Mouse (Mus musculus) embryonic facial prominence, embryonic 13.5 days (tissue): ENCODE measurements around the gene Runx1. TPM values are rescaled to one million over a fixed set of nuclear protein-coding genes. Genes with fewer than 3 reads are reported as not detected.

Experiments
- ATAC-seq: fragments of 200-750 bp; cut with Nextera tagmentation; 2 replicates; pipeline ENCODE4 v1.8.0; 2017; ENCODE audit warnings: low read depth; ENCODE audit not compliant: insufficient number of reproducible peaks, insufficient read depth, low FRiP score, low TSS enrichment
- H3K27ac ChIP-seq: fragments of 300-500 bp; sonication (generic); 2 replicates; pipeline ENCODE4 v1.5.1; 2015; ENCODE audit warnings: moderate library complexity, mild to moderate bottlenecking, inconsistent platforms
- H3K27me3 ChIP-seq: fragments of 300-500 bp; sonication (generic); 2 replicates; pipeline ENCODE4 v1.6.1; 2015; ENCODE audit warnings: mild to moderate bottlenecking, inconsistent platforms
- H3K36me3 ChIP-seq: fragments of 300-500 bp; sonication (generic); 2 replicates; pipeline ENCODE4 v1.6.1; 2015; ENCODE audit warnings: mild to moderate bottlenecking, inconsistent platforms
- H3K4me1 ChIP-seq: fragments of 300-500 bp; sonication (generic); 2 replicates; pipeline ENCODE4 v1.6.1; 2015; ENCODE audit warnings: inconsistent platforms
- H3K4me2 ChIP-seq: fragments of 300-500 bp; sonication (generic); 2 replicates; pipeline ENCODE4 v1.6.1; 2015; ENCODE audit warnings: moderate library complexity, mild to moderate bottlenecking, inconsistent platforms
- H3K4me3 ChIP-seq: fragments of 300-500 bp; sonication (generic); 2 replicates; pipeline ENCODE4 v1.5.1; 2015; ENCODE audit warnings: mild to moderate bottlenecking, inconsistent platforms
- H3K9ac ChIP-seq: fragments of 300-500 bp; sonication (generic); 2 replicates; pipeline ENCODE4 v1.6.1; 2015; ENCODE audit warnings: mild to moderate bottlenecking, inconsistent platforms
- H3K9me3 ChIP-seq: fragments of 300-500 bp; sonication (generic); 2 replicates; pipeline ENCODE4 v1.6.1; 2016; ENCODE audit warnings: inconsistent platforms
- WGBS: fragments of 180-500 bp; shearing (Covaris S2); methylation state at CpG from one replicate; pipeline ENCODE4 v1.1.7; 2015; ENCODE audit warnings: mixed read lengths; 5-methylcytosine and 5-hydroxymethylcytosine counted together
- polyA plus RNA-seq: library from polyadenylated mRNA; unstranded; fragments of >200 nt; fragmentation: Nextera tagmentation; extraction: Ambion mirVana; gene quantifications from 2 replicates; pipeline ENCODE4 v1.2.1, GENCODE M21; 2015

Gene Runx1
- polyA plus RNA-seq, 1 experiment from 2014 or later = 19.3 TPM

DNA sequence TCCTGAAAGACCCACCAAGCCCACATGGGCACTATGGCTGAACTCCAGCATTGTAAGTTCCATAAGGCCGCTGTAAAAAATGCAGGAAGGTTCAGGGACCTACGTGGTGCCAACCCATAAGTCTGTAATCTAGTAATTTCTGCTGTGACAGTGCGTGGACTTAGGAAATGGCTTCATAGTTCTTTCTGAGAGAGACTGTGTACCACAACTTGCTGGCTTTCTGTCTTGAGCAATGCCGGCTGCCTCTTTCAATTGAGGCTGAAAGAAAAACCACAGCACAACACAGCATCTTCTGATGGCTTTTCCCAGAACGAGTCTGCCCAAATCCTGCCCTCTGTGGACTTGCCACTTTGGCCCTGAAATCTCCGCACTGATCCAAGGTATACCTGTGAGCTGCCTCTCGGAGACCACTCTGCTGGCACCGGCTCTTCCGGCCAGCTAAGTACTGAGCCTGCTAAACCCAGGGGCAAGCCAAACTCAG is 1.2 kb downstream of the Runx1 start:
- 83% methylated on average over 9 of the region's 9 CpGs for WGBS
- Histone ChIP-seq H3K4me3 (no peak overlapping the region), H3K27ac (0 out of 2 replicates have a peak overlapping the region, but pooled peaks have one; percentile 3), H3K4me2 (no peak overlapping the region), H3K4me1 (peaks cover 50% of the 10 kb centered on the region), H3K9me3 (no peaks in the 10 kb centered on the region), H3K27me3 (no peaks in the 10 kb centered on the region), H3K36me3 (no peaks in the 10 kb centered on the region), H3K9ac (no peak overlapping the region)
- no peak for ATAC-seq

DNA sequence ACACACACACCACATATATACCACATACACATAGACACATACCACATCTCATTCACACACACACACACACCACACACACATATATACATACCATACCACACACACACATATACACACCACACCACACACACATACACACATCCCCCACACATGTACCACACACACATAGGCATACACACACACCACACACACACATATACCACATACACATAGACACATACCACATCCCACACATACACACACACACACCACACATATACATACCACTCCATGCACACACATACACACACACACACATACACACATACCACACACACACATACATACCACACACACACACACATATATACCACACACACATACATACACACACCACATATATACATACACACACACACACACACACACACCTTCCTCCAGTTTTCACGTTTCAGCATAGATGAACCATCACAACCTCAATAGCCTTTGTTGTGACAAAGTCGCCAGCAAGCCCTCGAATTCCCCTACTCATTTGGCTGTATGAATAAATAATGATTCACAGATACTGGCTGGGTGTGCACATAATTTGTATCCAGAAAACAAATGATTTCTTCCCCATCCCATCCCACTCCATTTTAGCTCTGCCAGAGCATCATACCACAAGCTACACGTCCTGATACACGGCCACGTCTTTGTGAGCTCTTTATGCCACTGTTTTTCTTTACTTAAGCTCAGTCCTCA is 1.8 kb downstream of the Runx1 start:
- H3K9ac ChIP-seq = no peak overlapping the region

DNA sequence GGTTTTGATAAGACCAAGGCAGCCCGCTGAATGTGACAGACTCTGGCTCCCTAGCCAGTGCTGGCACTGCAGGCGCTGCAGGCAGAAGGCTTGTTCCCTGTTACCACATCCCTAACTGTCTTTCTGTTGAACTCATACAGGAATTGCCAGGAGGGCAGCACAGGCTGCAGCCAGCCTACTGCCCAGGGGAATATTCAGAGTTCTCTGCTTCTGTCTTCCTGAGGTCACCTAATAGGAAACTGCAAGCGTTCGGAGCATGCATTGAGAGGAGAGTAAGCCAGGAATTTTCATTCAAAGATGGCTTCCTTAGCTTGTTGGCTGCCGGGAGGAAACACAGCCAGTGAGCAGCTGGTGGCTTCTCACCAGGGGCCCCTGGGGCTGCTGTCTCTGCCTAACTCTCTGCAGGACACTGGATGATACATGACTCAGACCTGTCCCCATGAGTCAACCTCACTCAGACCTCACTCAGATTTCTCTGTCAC is 2.5 kb downstream of the Runx1 start:
- H3K27ac ChIP-seq = no peak overlapping the region

More for the DNA sequence above, 1.8 kb downstream of the Runx1 start:
- Histone ChIP-seq H3K4me1 (peaks cover 50% of the 10 kb centered on the region), H3K27ac (0 out of 2 replicates have a peak overlapping the region, but pooled peaks have one; percentile 3), H3K4me3 (no peak overlapping the region), H3K36me3 (no peaks in the 10 kb centered on the region), H3K9me3 (no peaks in the 10 kb centered on the region), H3K27me3 (no peaks in the 10 kb centered on the region), H3K4me2 (no peak overlapping the region)
- 78% methylated on average over 6 of the region's 6 CpGs for WGBS
- peak; percentile 53; the same call in 1 of the 2 replicates for ATAC-seq

DNA sequence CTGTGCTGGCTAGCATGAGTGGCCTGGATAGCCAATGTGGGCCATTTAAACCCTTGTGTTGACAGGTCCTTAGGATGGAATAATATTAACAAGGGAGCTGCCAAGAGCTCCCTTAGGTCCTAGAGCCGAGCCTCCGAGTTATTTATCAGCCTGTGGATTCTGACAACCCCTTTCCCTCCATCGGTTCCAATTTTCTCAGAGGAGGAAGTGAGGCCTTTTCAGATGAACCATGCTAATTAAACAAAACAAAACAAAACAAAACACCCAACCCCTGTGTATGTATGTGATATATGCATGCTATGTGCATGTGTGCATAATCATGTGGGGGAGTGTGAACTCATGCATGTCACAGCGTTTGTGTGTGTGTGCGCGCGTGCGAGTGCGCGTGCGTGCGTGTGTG is 3.3 kb downstream of the Runx1 start:
- WGBS = 86% methylated on average over 12 of the region's 12 CpGs
- peak overlapping the region; percentile 5; the same call in 1 of the 2 replicates for H3K27ac ChIP-seq
- H3K4me3 ChIP-seq = no peak overlapping the region

More for the DNA sequence above, 2.5 kb downstream of the Runx1 start:
- WGBS = 33% methylated on average over 5 of the region's 5 CpGs
- Histone ChIP-seq H3K27me3 (no peaks in the 10 kb centered on the region), H3K4me1 (peaks cover 45% of the 10 kb centered on the region), H3K36me3 (no peaks in the 10 kb centered on the region), H3K4me2 (no peak overlapping the region), H3K9ac (no peak overlapping the region), H3K9me3 (no peaks in the 10 kb centered on the region), H3K4me3 (no peak overlapping the region)
- ATAC-seq = no peak

DNA sequence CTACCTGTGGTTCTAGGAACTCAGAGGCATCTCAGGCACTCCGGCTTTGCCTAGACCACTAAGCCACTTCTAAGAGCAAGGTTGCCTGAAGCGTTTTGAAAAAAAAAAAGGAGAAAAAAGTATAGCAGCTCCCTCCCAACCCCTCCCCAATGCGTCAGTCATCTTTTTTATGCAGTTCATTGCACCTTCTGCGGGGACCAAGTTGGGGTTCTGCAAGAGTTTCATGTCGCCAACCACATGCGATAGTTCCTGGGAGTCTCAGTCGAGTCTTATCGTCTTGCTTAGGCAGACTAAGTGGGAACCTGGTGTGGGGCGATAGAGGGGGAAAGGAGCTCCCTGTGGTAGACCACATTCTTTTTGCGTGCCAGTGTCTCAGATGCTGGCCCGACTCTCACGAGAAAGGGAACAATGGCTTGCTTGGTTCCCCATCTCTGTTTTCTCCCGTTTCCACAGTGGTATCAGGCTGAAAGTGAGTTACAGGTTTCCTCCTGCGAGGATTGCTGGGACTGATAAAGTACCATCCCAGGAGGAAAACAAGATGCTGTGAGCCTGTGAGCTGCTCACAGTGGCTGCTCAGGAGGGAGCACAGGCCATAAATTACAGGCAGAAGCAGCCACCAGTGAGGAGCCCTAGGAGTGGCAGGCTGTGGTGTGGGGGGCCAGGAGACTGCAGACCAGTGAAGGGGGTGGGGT is 3.9 kb downstream of the Runx1 start:
- H3K4me1 ChIP-seq = peaks cover 34% of the 10 kb centered on the region
- no peaks in the 10 kb centered on the region for H3K36me3 ChIP-seq
- H3K4me2 ChIP-seq = no peak overlapping the region
- 41% methylated on average over 14 of the region's 14 CpGs for WGBS
- no peak overlapping the region for H3K4me3 ChIP-seq
- H3K9ac ChIP-seq = no peak overlapping the region
- peak overlapping the region; percentile 5; the same call in 1 of the 2 replicates for H3K27ac ChIP-seq
- no peaks in the 10 kb centered on the region for H3K9me3 ChIP-seq
- H3K27me3 ChIP-seq = no peaks in the 10 kb centered on the region
- ATAC-seq = no peak

More for the DNA sequence above, 3.3 kb downstream of the Runx1 start:
- Histone ChIP-seq H3K4me1 (peaks cover 38% of the 10 kb centered on the region), H3K4me2 (no peak overlapping the region), H3K27me3 (no peaks in the 10 kb centered on the region), H3K9ac (no peak overlapping the region), H3K9me3 (no peaks in the 10 kb centered on the region), H3K36me3 (no peaks in the 10 kb centered on the region)
- no peak for ATAC-seq

DNA sequence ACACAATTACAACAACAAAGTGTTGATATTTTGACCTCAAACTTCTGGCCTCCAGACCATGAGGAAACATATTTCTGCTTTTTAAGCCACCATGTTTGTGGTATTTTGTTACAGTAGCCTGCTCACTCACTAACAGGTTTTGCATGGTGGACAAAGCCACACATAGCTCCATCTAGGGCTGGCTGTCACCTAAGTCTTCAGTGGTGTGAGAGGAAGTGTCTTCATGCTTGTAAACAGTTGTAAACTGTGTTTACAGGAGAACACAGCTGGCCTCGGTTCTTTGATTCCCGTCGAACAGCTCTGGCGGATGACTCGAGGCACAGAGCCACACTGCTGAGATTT is 4.4 kb downstream of the Runx1 start:
- Histone ChIP-seq H3K27ac (no peak overlapping the region), H3K4me3 (no peak overlapping the region), H3K27me3 (no peaks in the 10 kb centered on the region), H3K4me1 (peaks cover 33% of the 10 kb centered on the region), H3K9me3 (no peaks in the 10 kb centered on the region), H3K4me2 (no peak overlapping the region), H3K36me3 (no peaks in the 10 kb centered on the region), H3K9ac (no peak overlapping the region)
- WGBS = 53% methylated on average over 5 of the region's 5 CpGs
- ATAC-seq = no peak

DNA sequence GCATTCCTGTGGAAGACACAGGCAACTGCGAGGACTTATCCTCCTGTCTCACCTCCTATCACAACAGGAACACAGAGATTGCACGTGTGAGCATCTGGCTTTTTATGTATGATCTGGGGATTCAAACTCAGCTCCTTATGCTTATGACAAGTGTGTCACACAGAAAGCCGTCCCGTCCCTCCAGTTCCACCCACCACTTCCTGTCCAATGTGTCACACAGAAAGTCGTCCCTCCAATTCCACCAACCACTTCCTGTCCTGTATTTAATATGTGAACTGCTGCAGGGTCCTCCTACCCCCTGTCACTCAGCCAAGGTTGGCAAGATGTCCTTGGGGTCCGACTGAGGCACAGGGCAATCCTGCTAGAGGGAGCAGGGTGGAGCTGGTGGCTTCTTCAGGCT is 5.5 kb downstream of the Runx1 start:
- WGBS = 78% methylated on average over 6 of the region's 6 CpGs

DNA sequence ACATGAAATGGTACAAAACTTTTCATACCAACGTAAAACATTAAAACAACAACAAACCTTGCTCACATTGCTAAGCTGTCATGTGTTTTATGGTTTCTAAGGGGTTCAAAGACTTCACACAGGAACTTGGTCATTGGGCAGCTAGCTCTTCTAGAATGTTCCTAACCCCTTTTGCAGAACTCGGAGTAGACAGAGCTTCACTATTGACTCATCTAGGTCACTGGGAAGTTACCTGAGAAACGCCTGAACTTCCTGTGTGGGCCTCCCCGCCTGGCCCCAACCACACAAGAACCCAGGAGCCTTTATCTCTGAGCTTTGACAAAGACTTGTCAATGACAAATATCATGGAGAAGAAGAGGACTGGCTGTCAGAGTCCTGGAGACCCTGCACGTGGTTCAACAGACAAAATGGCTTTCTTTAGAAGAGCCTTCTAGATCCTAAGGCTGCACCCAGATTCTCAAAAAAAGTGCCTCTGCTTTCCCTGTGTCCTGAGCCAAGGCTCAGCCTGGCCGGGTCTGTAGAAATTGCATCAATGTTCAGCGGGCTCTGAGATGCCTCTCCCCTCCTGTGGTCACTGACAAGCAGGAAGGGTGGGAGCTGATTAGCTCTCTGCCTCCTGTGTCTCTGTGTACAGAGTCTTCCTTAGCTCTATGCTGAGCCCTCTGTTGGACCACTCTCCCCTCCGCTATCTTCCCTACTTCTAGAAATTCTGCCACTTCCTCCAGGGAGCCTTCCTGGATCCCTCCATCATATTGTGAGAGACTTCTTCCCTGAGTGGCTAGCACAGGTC is 7.3 kb downstream of the Runx1 start:
- no peak for ATAC-seq
- Histone ChIP-seq H3K36me3 (no peaks in the 10 kb centered on the region), H3K27ac (no peak overlapping the region), H3K4me2 (no peak overlapping the region), H3K4me1 (peaks cover 25% of the 10 kb centered on the region), H3K9ac (no peak overlapping the region), H3K9me3 (no peaks in the 10 kb centered on the region), H3K4me3 (no peak overlapping the region), H3K27me3 (no peaks in the 10 kb centered on the region)
- WGBS = 83% methylated on average over 8 of the region's 8 CpGs

More for the DNA sequence above, 5.5 kb downstream of the Runx1 start:
- Histone ChIP-seq H3K4me3 (no peak overlapping the region), H3K9me3 (no peaks in the 10 kb centered on the region), H3K27me3 (no peaks in the 10 kb centered on the region), H3K4me2 (no peak overlapping the region), H3K27ac (no peak overlapping the region), H3K4me1 (peaks cover 30% of the 10 kb centered on the region), H3K9ac (no peak overlapping the region), H3K36me3 (no peaks in the 10 kb centered on the region)
- ATAC-seq = no peak

DNA sequence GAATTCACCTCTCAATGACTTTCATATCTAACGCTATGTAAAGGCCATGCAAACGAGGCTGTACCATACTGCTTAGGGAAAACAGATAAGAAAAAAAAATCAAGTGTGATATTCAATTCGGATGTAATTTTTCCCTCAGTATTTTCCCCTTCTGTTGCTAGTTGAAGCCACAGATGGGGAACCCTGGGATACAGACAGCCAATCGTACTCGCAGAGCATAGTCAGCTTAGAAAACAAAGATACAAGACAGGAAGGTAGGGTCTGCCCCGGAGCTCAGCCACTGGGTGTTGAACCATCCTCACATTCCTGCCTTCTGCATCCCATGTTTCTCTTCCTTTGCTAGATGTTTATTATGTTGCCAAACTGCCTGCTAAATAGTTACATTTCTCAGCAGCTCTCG is 9.9 kb downstream of the Runx1 start:
- no peak overlapping the region for H3K27ac ChIP-seq
- WGBS = 84% methylated on average over 7 of the region's 7 CpGs

DNA sequence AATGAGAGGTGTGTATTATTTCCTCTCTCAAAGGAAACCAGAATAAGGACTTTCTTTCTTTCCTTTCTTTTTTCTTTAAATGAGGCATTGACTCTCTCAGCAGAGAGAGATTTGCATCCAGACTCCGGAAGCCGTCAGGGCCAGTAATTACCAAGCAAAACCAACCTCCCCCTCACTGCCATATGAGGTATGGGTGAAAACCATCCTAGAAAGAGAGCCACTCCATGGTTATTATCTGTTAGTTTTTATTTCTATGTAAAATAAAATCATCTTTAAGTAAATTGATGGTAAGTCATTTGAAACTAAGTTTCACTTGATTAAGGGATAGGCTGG is 10.8 kb downstream of the Runx1 start:
- H3K9me3 ChIP-seq = no peaks in the 10 kb centered on the region
- H3K27me3 ChIP-seq = no peaks in the 10 kb centered on the region
- 74% methylated on average over 2 of the region's 2 CpGs for WGBS
- no peak for ATAC-seq
- H3K4me1 ChIP-seq = peaks cover 11% of the 10 kb centered on the region
- H3K27ac ChIP-seq = no peak overlapping the region
- H3K4me3 ChIP-seq = no peak overlapping the region
- H3K36me3 ChIP-seq = no peaks in the 10 kb centered on the region
- no peak overlapping the region for H3K9ac ChIP-seq
- no peak overlapping the region for H3K4me2 ChIP-seq

More for the DNA sequence above, 9.9 kb downstream of the Runx1 start:
- Histone ChIP-seq H3K9me3 (no peaks in the 10 kb centered on the region), H3K27me3 (no peaks in the 10 kb centered on the region), H3K4me1 (peaks cover 12% of the 10 kb centered on the region), H3K4me3 (no peak overlapping the region), H3K4me2 (no peak overlapping the region), H3K36me3 (no peaks in the 10 kb centered on the region), H3K9ac (no peak overlapping the region)
- ATAC-seq = no peak

DNA sequence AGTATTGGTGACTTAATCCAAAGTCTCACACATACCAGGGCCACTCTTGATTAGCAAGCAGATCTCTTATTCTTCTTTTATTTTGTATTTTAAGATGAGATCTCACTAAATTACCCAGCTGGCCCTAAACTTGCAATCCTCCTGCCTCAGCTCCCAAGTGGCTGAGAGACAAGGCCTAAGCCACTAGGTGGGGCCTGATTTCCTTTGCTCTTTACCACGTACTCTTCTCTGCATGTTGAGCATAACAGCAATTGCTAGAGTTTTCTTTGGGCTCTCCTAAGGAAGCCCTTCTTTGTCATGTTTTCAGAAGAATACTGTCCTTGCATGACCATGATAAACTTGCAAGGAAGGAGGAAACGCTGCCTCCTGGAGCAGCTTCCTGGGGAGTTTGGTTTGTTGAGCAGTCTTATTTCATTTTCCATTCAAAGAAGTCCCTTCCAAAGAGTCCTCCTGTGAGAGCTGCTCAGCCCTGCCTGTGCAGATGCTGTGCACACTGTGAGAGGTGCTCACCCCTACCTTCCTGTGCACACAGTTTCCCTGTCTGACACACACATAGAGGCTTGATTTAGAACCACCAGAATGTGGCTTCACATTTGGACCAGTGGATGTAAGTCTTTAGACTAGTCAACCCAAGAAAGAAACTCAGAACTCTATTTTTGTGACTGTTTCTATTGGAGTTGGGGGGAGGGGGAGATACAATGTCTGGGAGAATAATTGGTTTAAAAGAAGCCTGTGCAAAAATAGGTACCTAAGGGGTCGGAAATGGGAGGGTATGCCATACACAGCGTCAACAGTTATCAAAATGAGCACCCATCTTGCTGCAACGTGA is 11.4 kb downstream of the Runx1 start:
- no peaks in the 10 kb centered on the region for H3K36me3 ChIP-seq
- H3K4me1 ChIP-seq = peaks cover 8% of the 10 kb centered on the region
- H3K27ac ChIP-seq = no peak overlapping the region
- WGBS = 80% methylated on average over 5 of the region's 5 CpGs
- no peak overlapping the region for H3K4me2 ChIP-seq
- no peaks in the 10 kb centered on the region for H3K9me3 ChIP-seq
- no peak overlapping the region for H3K4me3 ChIP-seq
- ATAC-seq = no peak
- H3K27me3 ChIP-seq = no peaks in the 10 kb centered on the region
- no peak overlapping the region for H3K9ac ChIP-seq
